Mouse (Mus musculus) gonadal fat pad, adult 2 months (tissue): Measurements from ENCODE around the gene Mphosph9. TPM values are rescaled to one million over a fixed set of nuclear protein-coding genes. Genes with fewer than 3 reads are reported as not detected.
"Not testable (repeated sequence)": the region's sequence is repeated elsewhere in the genome, so short reads cannot be mapped to it uniquely, and the experiment has no call there.

ENCODE experiments used
- DNase-seq: peaks from one replicate; pipeline ENCODE4 v3.0.0-alpha.2; 2012; ENCODE audit warnings: low read depth
- polyA plus RNA-seq: library from polyadenylated mRNA; depleted of rRNA; stranded (reverse); fragments of >200 nt; gene quantifications from 2 replicates; pipeline ENCODE4 v1.2.3, GENCODE M21; 2012

The Mphosph9 gene
- polyA plus RNA-seq, 1 experiment: 3.6 TPM

- no peak for DNase-seq
Observed at GRCm38 (mm10) chr5:124236180-124236579, 91.6 kb downstream of the Mphosph9 start.

- no peak for DNase-seq
Observed at GRCm38 (mm10) chr5:124234778-124235177, 93.0 kb downstream of the Mphosph9 start.

GRCm38 (mm10) chr5:124233874-124234661 is 93.7 kb downstream of the Mphosph9 start:
- DNase-seq: no peak

GRCm38 (mm10) chr5:124233144-124233465 is 94.7 kb downstream of the Mphosph9 start:
- DNase-seq: no peak

- DNase-seq: no peak
Observed at GRCm38 (mm10) chr5:124232360-124233143, 95.2 kb downstream of the Mphosph9 start.

- no peak for DNase-seq
Observed at GRCm38 (mm10) chr5:124230461-124230860, 97.3 kb downstream of the Mphosph9 start.

GRCm38 (mm10) chr5:124227193-124227592 is 100.6 kb downstream of the Mphosph9 start:
- DNase-seq: no peak

- no peak for DNase-seq
Observed at GRCm38 (mm10) chr5:124226494-124226893, 101.3 kb downstream of the Mphosph9 start.

- no peak for DNase-seq
Observed at GRCm38 (mm10) chr5:124225891-124226290, 101.9 kb downstream of the Mphosph9 start.

- DNase-seq: no peak
Observed at GRCm38 (mm10) chr5:124224321-124225092, 103.3 kb downstream of the Mphosph9 start.

- no peak for DNase-seq
Observed at GRCm38 (mm10) chr5:124223574-124223973, 104.2 kb downstream of the Mphosph9 start.

- no peak for DNase-seq
Observed at GRCm38 (mm10) chr5:124222696-124223095, 105.1 kb downstream of the Mphosph9 start.

GRCm38 (mm10) chr5:124221736-124222040 is 106.1 kb downstream of the Mphosph9 start:
- no peak for DNase-seq

- DNase-seq: no peak
Observed at GRCm38 (mm10) chr5:124221037-124221735, 106.6 kb downstream of the Mphosph9 start.

- no peak for DNase-seq
Observed at GRCm38 (mm10) chr5:124220551-124220950, 107.2 kb downstream of the Mphosph9 start.

- DNase-seq: no peak
Observed at GRCm38 (mm10) chr5:124219431-124219830, 108.3 kb downstream of the Mphosph9 start.

GRCm38 (mm10) chr5:124218986-124219385 is 108.8 kb downstream of the Mphosph9 start:
- no peak for DNase-seq

- DNase-seq: no peak
Observed at GRCm38 (mm10) chr5:124217566-124218249, 110.1 kb downstream of the Mphosph9 start.

- not testable (repeated sequence) for DNase-seq
Observed at GRCm38 (mm10) chr5:124217092-124217491, 110.7 kb downstream of the Mphosph9 start.

- no peak for DNase-seq
Observed at GRCm38 (mm10) chr5:124216403-124216802, 111.4 kb downstream of the Mphosph9 start.

- DNase-seq: no peak
Observed at GRCm38 (mm10) chr5:124215647-124216046, 112.1 kb downstream of the Mphosph9 start.
